Comparison of ENCODE assay signal across 9 mouse cellular contexts in the genomic region with DNA sequence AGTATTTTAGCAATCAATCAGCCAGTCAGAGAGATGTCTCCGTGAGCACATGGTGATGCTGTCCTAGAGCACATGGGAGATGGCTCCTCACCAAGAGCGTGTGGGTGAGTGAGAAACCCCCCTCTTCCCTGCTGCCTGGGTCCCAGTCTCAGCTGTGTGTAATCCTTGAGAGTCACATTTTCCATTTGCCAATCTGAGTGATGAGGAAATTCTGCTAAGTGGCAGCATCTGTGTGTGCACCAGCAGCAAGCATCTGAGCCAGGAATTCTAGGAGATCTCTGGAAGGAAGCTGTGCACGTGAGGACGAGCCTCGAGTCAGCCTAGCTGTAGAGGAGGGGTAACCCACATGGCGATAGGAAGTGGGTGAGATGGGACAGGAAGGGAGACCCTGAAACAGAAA. TPM values are rescaled to one million over a fixed set of nuclear protein-coding genes. Genes with fewer than 3 reads are reported as not detected.
DNase-seq lines count a peak whose midpoint lies in the region; TF ChIP-seq lines count a peak whose summit lies in the region.
"Had no signal": no experiment of that assay in that cellular context is flagged by ENCODE, and none has a peak within 500 bp of the region (broad histone marks: within the 10 kb centered on the region; RNA-seq: fewer than 3 reads in every experiment).

No protein-coding gene starts in this region.

- DNase-seq in adrenal gland, postnatal 10 days = peak; percentile 41
- no peak for DNase-seq in adrenal gland, postnatal 25 days
- no peak for DNase-seq in thymus, adult 2 months
- no peak for DNase-seq in thymus, postnatal 14 days
- DNase-seq in left cerebral cortex, postnatal 14 days (ENCODE audit: low spot score in 2 of 2) = peak; percentile 73 to 90
- no peak for DNase-seq in kidney, adult 2 months
- no peak for DNase-seq in kidney, adult 11 months
- DNase-seq in embryo, embryonic 11 days = no peak

- no peak for TF ChIP-seq POLR2A in thymus, adult 2 months (IDR thresholded peaks at IDR 0.05; ENCODE audit: control insufficient read depth, extremely low read depth, insufficient read depth, low read length, poor library complexity)
- no peak for TF ChIP-seq POLR2A in kidney, adult 2 months (IDR thresholded peaks at IDR 0.05; ENCODE audit: low read depth, low read length)

- intact Hi-C loops in left cerebral cortex, postnatal 14 days (cut with DNase I) = no loop called here

- no peak overlapping the region for H3K4me3 ChIP-seq in thymus, adult 2 months (ENCODE audit: control insufficient read depth, insufficient read depth, low read length)
- H3K4me3 ChIP-seq in kidney, adult 2 months (ENCODE audit: insufficient read depth, low read depth, low read length) = no peak overlapping the region
- H3K4me3 ChIP-seq: lung, embryonic 15.5 days had no signal

- peaks cover 14% of the 10 kb centered on the region for H3K4me1 ChIP-seq in thymus, adult 2 months (replicated peaks; ENCODE audit: control insufficient read depth, insufficient read depth, low read length)
- H3K4me1 ChIP-seq in kidney, adult 2 months (ENCODE audit: control insufficient read depth, insufficient read depth, low read length) = peaks cover 6% of the 10 kb centered on the region; the same call in 1 of the 2 replicates
- H3K4me1 ChIP-seq: lung, embryonic 15.5 days had no signal

- no peaks in the 10 kb centered on the region for H3K36me3 ChIP-seq in thymus, adult 2 months (ENCODE audit: control insufficient read depth, insufficient read depth, low read length)
- no peaks in the 10 kb centered on the region for H3K36me3 ChIP-seq in kidney, adult 2 months (ENCODE audit: control insufficient read depth, insufficient read depth, low read length)
- H3K36me3 ChIP-seq: lung, embryonic 15.5 days had no signal

- peak overlapping the region; percentile 0; the same call in 1 of the 2 replicates for H3K27ac ChIP-seq in thymus, adult 2 months (ENCODE audit: control insufficient read depth, insufficient read depth, low read length)
- no peak overlapping the region for H3K27ac ChIP-seq in kidney, adult 2 months (ENCODE audit: insufficient read depth, low read depth, low read length)
- H3K27ac ChIP-seq: lung, embryonic 15.5 days had no signal

- no peaks in the 10 kb centered on the region for H3K27me3 ChIP-seq in thymus, adult 2 months (ENCODE audit: control insufficient read depth, insufficient read depth, low read length)
- H3K27me3 ChIP-seq in kidney, adult 2 months (replicated peaks; ENCODE audit: control insufficient read depth, insufficient read depth, low read length) = no peaks in the 10 kb centered on the region
- H3K27me3 ChIP-seq: lung, embryonic 15.5 days had no signal

- no peak for TF ChIP-seq CTCF in thymus, adult 2 months (IDR thresholded peaks at IDR 0.05; ENCODE audit: borderline replicate concordance, control insufficient read depth, extremely low read depth, insufficient read depth, low read length, poor library complexity)
- no peak for TF ChIP-seq CTCF in kidney, adult 2 months (conservative IDR thresholded peaks at IDR 0.05; ENCODE audit: insufficient read depth, insufficient read length, low read depth, low read length)

- WGBS in thymus, adult 2 months = 34% methylated on average over 6 of the region's 6 CpGs
- 48% methylated on average over 6 of the region's 6 CpGs for WGBS in kidney, adult 2 months

RNA-seq across cellular contexts. Expression of a gene that starts 50.5 kb away (rescaled TPM):
- total RNA-seq in adrenal gland, postnatal 10 days (2021) = 100 to 1,000 TPM; 157 to 187 TPM
- total RNA-seq in adrenal gland, postnatal 25 days (2021) = 162 and 189 TPM in 2 replicates
- polyA plus RNA-seq in thymus, adult 2 months (2012; rRNA removed) = 432 and 529 TPM in 2 replicates
- total RNA-seq in left cerebral cortex, postnatal 14 days (2021) = 100 to 1,000 TPM; 162 to 168 TPM
- polyA plus RNA-seq in kidney, adult 2 months (2012; rRNA removed) = 541 and 684 TPM in 2 replicates

Comparison
In these comparisons a context has a peak if more than half of its experiments do, and no peak if none do; other contexts are left out.
1. DNase-seq: peak in adrenal gland, postnatal 10 days (single experiment) and left cerebral cortex, postnatal 14 days (2 of 2); none in adrenal gland, postnatal 25 days (single experiment), thymus, adult 2 months (single experiment), thymus, postnatal 14 days (single experiment), kidney, adult 2 months (single experiment), kidney, adult 11 months (single experiment) and embryo, embryonic 11 days (single experiment).